Mouse (Mus musculus) midbrain, embryonic 16.5 days (tissue): Measurements from ENCODE around the gene Olfr519. TPM values are rescaled to one million over a fixed set of nuclear protein-coding genes. Genes with fewer than 3 reads are reported as not detected.

ENCODE experiments used
- ATAC-seq: fragments of 200-750 bp; cut with Nextera tagmentation; 2 replicates; pipeline ENCODE4 v1.8.0; 2017; ENCODE audit warnings: moderate TSS enrichment
- H3K27ac ChIP-seq: fragments of 300-500 bp; sonication (generic); 2 replicates; pipeline ENCODE4 v1.5.1; 2014; ENCODE audit warnings: mild to moderate bottlenecking, low read length, mixed read lengths
- H3K27me3 ChIP-seq: fragments of 300-500 bp; sonication (generic); 2 replicates; pipeline ENCODE4 v1.6.1; 2014; ENCODE audit warnings: low read depth, low read length, mixed read lengths; ENCODE audit not compliant: control insufficient read depth, insufficient read depth
- H3K36me3 ChIP-seq: fragments of 300-500 bp; sonication (generic); 2 replicates; pipeline ENCODE4 v1.6.1; 2014; ENCODE audit warnings: mild to moderate bottlenecking, low read length, moderate library complexity, mixed read lengths; ENCODE audit not compliant: control insufficient read depth, insufficient read depth
- H3K4me1 ChIP-seq: fragments of 300-500 bp; sonication (generic); 2 replicates; pipeline ENCODE4 v1.6.1; 2014; ENCODE audit warnings: mild to moderate bottlenecking, low read length, mixed read lengths; ENCODE audit not compliant: control insufficient read depth, insufficient read depth
- H3K4me2 ChIP-seq: fragments of 300-500 bp; sonication (generic); 2 replicates; pipeline ENCODE4 v1.6.1; 2014; ENCODE audit warnings: mild to moderate bottlenecking, low read length, mixed read lengths
- H3K4me3 ChIP-seq: fragments of 300-500 bp; sonication (generic); 2 replicates; pipeline ENCODE4 v1.5.1; 2014; ENCODE audit warnings: low read depth, mild to moderate bottlenecking, low read length, moderate library complexity, mixed read lengths
- H3K9ac ChIP-seq: fragments of 300-500 bp; sonication (generic); 2 replicates; pipeline ENCODE4 v1.6.1; 2014; ENCODE audit warnings: low read depth, low read length, mixed read lengths
- H3K9me3 ChIP-seq: fragments of 300-500 bp; sonication (generic); replicated peaks from 2 replicates; pipeline ENCODE4 v1.6.1; 2014; ENCODE audit warnings: mild to moderate bottlenecking, low read length, mixed read lengths; ENCODE audit not compliant: control insufficient read depth, poor library complexity, severe bottlenecking
- WGBS: fragments of 180-500 bp; shearing (Covaris S2); extraction: QIAGEN DNeasy Blood & Tissue Kit; methylation state at CpG from one replicate; pipeline ENCODE4 v1.1.7; 2014; 5-methylcytosine and 5-hydroxymethylcytosine counted together
- polyA plus RNA-seq: library from polyadenylated mRNA; unstranded; fragments of >200 nt; fragmentation: Nextera tagmentation; extraction: Ambion mirVana; gene quantifications from 2 replicates; pipeline ENCODE4 v1.2.1, GENCODE M21; 2015

Gene Olfr519
- polyA plus RNA-seq, 1 experiment from 2014 or later = not detected

- WGBS = 80% methylated on average over 11 of the region's 11 CpGs
- Histone ChIP-seq H3K4me2 (no peak overlapping the region), H3K4me1 (no peaks in the 10 kb centered on the region), H3K27me3 (no peaks in the 10 kb centered on the region), H3K4me3 (no peak overlapping the region), H3K36me3 (no peaks in the 10 kb centered on the region), H3K9me3 (no peaks in the 10 kb centered on the region), H3K9ac (no peak overlapping the region), H3K27ac (no peak overlapping the region)
- ATAC-seq = no peak
These were observed 34.3 kb upstream of the Olfr519 start for GRCm38 (mm10) chr7:108928280-108929188.

GRCm38 (mm10) chr7:108927043-108927442 lies 32.8 kb upstream of the Olfr519 start:
- Histone ChIP-seq H3K9me3 (no peaks in the 10 kb centered on the region), H3K27me3 (no peaks in the 10 kb centered on the region), H3K36me3 (no peaks in the 10 kb centered on the region), H3K4me3 (no peak overlapping the region), H3K4me1 (no peaks in the 10 kb centered on the region), H3K4me2 (no peak overlapping the region), H3K9ac (no peak overlapping the region), H3K27ac (no peak overlapping the region)
- ATAC-seq = no peak
- WGBS = 74% methylated on average over 4 of the region's 4 CpGs

GRCm38 (mm10) chr7:108903969-108904368 lies 9.7 kb upstream of the Olfr519 start:
- 81% methylated on average over 2 of the region's 2 CpGs for WGBS
- Histone ChIP-seq H3K27ac (no peak overlapping the region), H3K27me3 (no peaks in the 10 kb centered on the region), H3K4me2 (no peak overlapping the region), H3K9me3 (no peaks in the 10 kb centered on the region), H3K36me3 (no peaks in the 10 kb centered on the region), H3K9ac (no peak overlapping the region), H3K4me3 (no peak overlapping the region), H3K4me1 (no peaks in the 10 kb centered on the region)
- no peak for ATAC-seq

DNA sequence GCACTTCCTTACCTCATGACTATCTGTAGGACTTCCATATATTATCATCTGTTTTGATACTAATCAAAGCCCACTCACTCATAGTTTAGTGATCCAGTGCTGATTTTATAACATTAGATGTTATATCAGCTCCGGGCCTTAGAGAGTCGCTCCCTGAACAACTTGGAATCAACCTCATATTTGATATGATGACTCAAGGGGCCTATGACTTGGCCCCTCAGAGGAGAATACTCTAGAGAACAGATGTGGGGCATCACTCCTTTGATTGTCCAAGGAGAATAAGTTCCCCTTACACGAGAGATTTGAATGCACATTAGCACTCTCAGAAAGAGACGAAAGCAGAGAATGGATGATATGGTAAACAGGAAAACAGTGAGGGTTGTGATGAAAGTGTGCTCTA lies 9.3 kb downstream of the Olfr519 start, which contains the start of gene Olfr518:
TSS of gene Olfr518 (minus strand) at position 101 of the 400 bp plus-strand sequence.
- 80% methylated on average over 4 of the region's 4 CpGs for WGBS

GRCm38 (mm10) chr7:108872279-108872678 lies 21.9 kb downstream of the Olfr519 start, which contains the start of gene Olfr517:
TSS of gene Olfr517 (minus strand) at chr7:108872379.
- no peak for ATAC-seq
- WGBS = 77% methylated on average over 2 of the region's 2 CpGs
- Histone ChIP-seq H3K4me2 (no peak within 1 kb of the TSS), H3K36me3 (no peaks in the 10 kb centered on the region), H3K9me3 (no peaks in the 10 kb centered on the region), H3K4me1 (no peaks in the 10 kb centered on the region), H3K27me3 (no peaks in the 10 kb centered on the region), H3K27ac (no peak within 1 kb of the TSS), H3K4me3 (no peak within 1 kb of the TSS), H3K9ac (no peak within 1 kb of the TSS)

More for the DNA sequence above, 9.3 kb downstream of the Olfr519 start, which contains the start of gene Olfr518:
- Histone ChIP-seq H3K4me1 (no peaks in the 10 kb centered on the region), H3K36me3 (no peaks in the 10 kb centered on the region), H3K4me2 (no peak within 1 kb of the TSS), H3K9me3 (no peaks in the 10 kb centered on the region), H3K4me3 (no peak within 1 kb of the TSS), H3K9ac (no peak within 1 kb of the TSS), H3K27me3 (no peaks in the 10 kb centered on the region), H3K27ac (no peak within 1 kb of the TSS)
- ATAC-seq = no peak

DNA sequence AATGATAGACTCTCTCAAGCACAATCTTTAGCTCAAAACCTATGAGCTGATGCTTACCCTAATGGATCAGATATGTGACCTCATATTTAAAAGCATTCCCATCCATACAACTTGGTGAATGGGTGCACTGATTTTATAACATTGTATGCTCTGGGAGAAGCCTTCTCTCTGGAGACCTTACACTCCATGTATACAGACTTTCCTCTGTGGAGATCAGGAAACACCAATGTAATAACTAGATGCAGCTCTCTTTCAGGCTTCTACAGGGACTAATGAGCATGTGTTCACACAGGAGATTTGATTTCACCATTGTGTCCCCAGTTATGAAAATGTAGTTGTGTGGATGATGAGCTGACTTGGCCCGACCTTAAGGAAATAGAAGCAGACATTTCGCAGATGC lies 43.8 kb downstream of the Olfr519 start, which contains the start of gene Olfr516:
TSS of gene Olfr516 (minus strand) at position 101 of the 400 bp plus-strand sequence.
- Histone ChIP-seq H3K4me2 (no peak within 1 kb of the TSS), H3K27ac (no peak within 1 kb of the TSS), H3K4me1 (no peaks in the 10 kb centered on the region), H3K9me3 (no peaks in the 10 kb centered on the region), H3K4me3 (no peak within 1 kb of the TSS), H3K27me3 (no peaks in the 10 kb centered on the region), H3K36me3 (no peaks in the 10 kb centered on the region), H3K9ac (no peak within 1 kb of the TSS)
- no peak for ATAC-seq
- WGBS = 87% methylated on average over 2 of the region's 2 CpGs

Other genes starting within 250 kb of the Olfr519 start
- not detected in 2 replicates for gene Olfr509, start 242.5 kb downstream of the Olfr519 start, polyA plus RNA-seq
- gene Olfr510, start 228.0 kb downstream of the Olfr519 start, polyA plus RNA-seq = not detected in 2 replicates
- not detected in 2 replicates for gene Olfr512, start 181.1 kb downstream of the Olfr519 start, polyA plus RNA-seq
- not detected in 2 replicates for gene Olfr513, start 143.4 kb downstream of the Olfr519 start, polyA plus RNA-seq
- gene Olfr514, start 68.4 kb downstream of the Olfr519 start, polyA plus RNA-seq = not detected in 2 replicates
- gene Olfr516, start 43.9 kb downstream of the Olfr519 start, polyA plus RNA-seq = not detected in 2 replicates
- gene Olfr517, start 22.0 kb downstream of the Olfr519 start, polyA plus RNA-seq = not detected in 2 replicates
- gene Olfr518, start 9.4 kb downstream of the Olfr519 start, polyA plus RNA-seq = not detected in 2 replicates
- not detected in 2 replicates for gene Nlrp10, start 35.8 kb upstream of the Olfr519 start, polyA plus RNA-seq
- 60.9 and 62.8 TPM in 2 replicates for gene Eif3f, start 40.0 kb upstream of the Olfr519 start, polyA plus RNA-seq
- gene Tub, start 55.9 kb upstream of the Olfr519 start, polyA plus RNA-seq = 62.1 and 66.0 TPM in 2 replicates
- 36.1 and 38.0 TPM in 2 replicates for gene Ric3, start 188.9 kb upstream of the Olfr519 start, polyA plus RNA-seq